Mouse (Mus musculus): ENCODE results near the gene Men1. TPM values are rescaled to one million over a fixed set of nuclear protein-coding genes. Genes with fewer than 3 reads are reported as not detected.

Men1 gene
- polyA plus RNA-seq, 1 experiment: 51.0 TPM

DNA sequence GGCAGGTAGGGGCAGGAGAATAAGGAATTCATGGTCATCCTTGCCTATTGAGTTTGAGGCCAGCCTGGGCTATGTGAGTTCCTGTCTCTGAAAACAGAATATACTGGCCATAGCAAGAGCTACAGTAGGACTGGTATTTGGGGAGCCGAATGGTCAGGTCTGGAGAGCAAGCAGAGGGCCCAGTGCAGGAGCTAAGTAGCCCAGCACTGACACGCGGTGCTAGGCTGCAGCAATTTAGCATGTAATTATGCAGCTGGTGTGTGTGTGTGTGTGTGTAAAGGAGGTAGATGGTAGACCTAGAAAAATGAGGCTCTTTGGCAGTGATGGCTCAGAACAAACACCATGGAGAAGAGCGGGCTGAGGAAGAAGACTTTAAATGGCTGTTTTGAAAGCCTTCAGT is 12.8 kb downstream of the Men1 start:
- no peak overlapping the region for H3ac ChIP-seq (ENCODE audit: control insufficient read depth, insufficient read length, low read depth)
- no peaks in the 10 kb centered on the region for H3K79me2 ChIP-seq (ENCODE audit: control insufficient read depth, insufficient read depth)
- no peak for TF ChIP-seq MYOG (IDR thresholded peaks at IDR 0.05; ENCODE audit: control insufficient read depth, extremely low read depth, insufficient read length)
- no peak for TF ChIP-seq FOSL1 (IDR thresholded peaks at IDR 0.05; ENCODE audit: insufficient read depth, low read length, poor library complexity, severe bottlenecking)
- TF ChIP-seq MYOD1 (IDR thresholded peaks at IDR 0.05; ENCODE audit: control insufficient read depth, insufficient read length, low read depth): no peak
- no peak for TF ChIP-seq USF1 (IDR thresholded peaks at IDR 0.05; ENCODE audit: low read depth)
- TF ChIP-seq CEBPB (IDR thresholded peaks at IDR 0.05; ENCODE audit: low read depth): no peak
- no peak for TF ChIP-seq CTCF (IDR thresholded peaks at IDR 0.05; ENCODE audit: control insufficient read depth, insufficient read depth, insufficient read length)
- no peak for TF ChIP-seq MAX (IDR thresholded peaks at IDR 0.05)
- no peaks in the 10 kb centered on the region for H3K27me3 ChIP-seq (ENCODE audit: control insufficient read depth, insufficient read depth, insufficient read length)
- H3K36me3 ChIP-seq (ENCODE audit: control insufficient read depth, insufficient read depth): no peaks in the 10 kb centered on the region
- no peak overlapping the region for H3K4me3 ChIP-seq (ENCODE audit: insufficient read depth, poor library complexity, severe bottlenecking)
- H3K79me3 ChIP-seq (ENCODE audit: low read depth): no peaks in the 10 kb centered on the region

- Histone ChIP-seq H3K79me2 (ENCODE audit: control insufficient read depth, insufficient read depth) (no peaks in the 10 kb centered on the region), H3K36me3 (ENCODE audit: control insufficient read depth, insufficient read depth) (no peaks in the 10 kb centered on the region), H3K4me3 (ENCODE audit: insufficient read depth, poor library complexity, severe bottlenecking) (no peak overlapping the region), H3ac (ENCODE audit: control insufficient read depth, insufficient read length, low read depth) (no peak overlapping the region), H3K27me3 (ENCODE audit: control insufficient read depth, insufficient read depth, insufficient read length) (no peaks in the 10 kb centered on the region), H3K79me3 (ENCODE audit: low read depth) (no peaks in the 10 kb centered on the region)
- TF ChIP-seq MYOD1 (IDR thresholded peaks at IDR 0.05; ENCODE audit: control insufficient read depth, insufficient read length, low read depth) (no peak), MYOG (IDR thresholded peaks at IDR 0.05; ENCODE audit: control insufficient read depth, extremely low read depth, insufficient read length) (no peak), MAX (IDR thresholded peaks at IDR 0.05) (no peak), CTCF (IDR thresholded peaks at IDR 0.05; ENCODE audit: control insufficient read depth, insufficient read depth, insufficient read length) (no peak), FOSL1 (IDR thresholded peaks at IDR 0.05; ENCODE audit: insufficient read depth, low read length, poor library complexity, severe bottlenecking) (no peak), USF1 (IDR thresholded peaks at IDR 0.05; ENCODE audit: low read depth) (no peak), CEBPB (IDR thresholded peaks at IDR 0.05; ENCODE audit: low read depth) (no peak)
These were observed 13.9 kb downstream of the Men1 start for GRCm38 (mm10) chr19:6348717-6349116.

DNA sequence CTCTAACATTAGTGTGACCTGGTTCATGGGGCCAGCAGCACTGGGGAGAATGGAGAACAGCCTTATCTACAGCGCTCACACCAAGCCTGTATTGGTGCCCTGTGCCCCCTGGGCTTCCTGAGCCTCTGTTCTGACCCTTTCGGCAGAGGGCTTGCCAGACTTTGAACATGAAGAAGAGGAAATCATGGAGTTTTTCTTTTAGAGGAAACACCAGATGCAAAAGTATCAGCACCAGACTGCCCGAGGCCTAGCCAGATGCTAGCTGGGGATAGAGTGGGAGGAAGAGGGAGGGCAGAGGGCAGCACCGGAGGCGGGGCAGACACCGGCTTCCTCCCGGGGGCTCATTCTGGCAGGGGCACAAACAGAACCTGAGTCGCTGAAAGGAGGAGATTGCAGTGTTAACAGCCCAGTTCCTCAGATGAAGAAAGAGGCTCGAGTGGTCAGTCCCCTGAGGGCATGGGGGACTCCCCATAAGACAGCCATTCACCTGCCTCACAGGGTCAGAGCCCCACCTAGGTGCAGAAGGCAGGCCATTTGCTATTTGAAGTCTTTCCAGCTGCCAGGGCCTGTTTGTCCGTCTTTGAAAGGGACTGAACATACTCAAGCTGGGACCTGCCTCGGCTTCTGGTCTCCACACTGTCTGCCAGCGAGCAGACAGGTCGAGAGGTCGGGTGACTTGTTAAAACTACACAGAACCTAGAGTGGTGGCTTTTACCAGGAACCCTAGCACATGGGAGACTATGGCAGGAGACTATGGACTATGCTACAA is 14.6 kb downstream of the Men1 start:
- Histone ChIP-seq H3K79me2 (ENCODE audit: control insufficient read depth, insufficient read depth) (no peaks in the 10 kb centered on the region), H3K79me3 (ENCODE audit: low read depth) (no peaks in the 10 kb centered on the region), H3K36me3 (ENCODE audit: control insufficient read depth, insufficient read depth) (no peaks in the 10 kb centered on the region), H3ac (ENCODE audit: control insufficient read depth, insufficient read length, low read depth) (no peak overlapping the region), H3K4me3 (ENCODE audit: insufficient read depth, poor library complexity, severe bottlenecking) (no peak overlapping the region), H3K27me3 (ENCODE audit: control insufficient read depth, insufficient read depth, insufficient read length) (no peaks in the 10 kb centered on the region)
- TF ChIP-seq FOSL1 (IDR thresholded peaks at IDR 0.05; ENCODE audit: insufficient read depth, low read length, poor library complexity, severe bottlenecking) (no peak), CTCF (IDR thresholded peaks at IDR 0.05; ENCODE audit: control insufficient read depth, insufficient read depth, insufficient read length) (no peak), USF1 (IDR thresholded peaks at IDR 0.05; ENCODE audit: low read depth) (no peak), CEBPB (IDR thresholded peaks at IDR 0.05; ENCODE audit: low read depth) (no peak), MYOD1 (IDR thresholded peaks at IDR 0.05; ENCODE audit: control insufficient read depth, insufficient read length, low read depth) (no peak), MYOG (IDR thresholded peaks at IDR 0.05; ENCODE audit: control insufficient read depth, extremely low read depth, insufficient read length) (no peak), MAX (IDR thresholded peaks at IDR 0.05) (no peak)

DNA sequence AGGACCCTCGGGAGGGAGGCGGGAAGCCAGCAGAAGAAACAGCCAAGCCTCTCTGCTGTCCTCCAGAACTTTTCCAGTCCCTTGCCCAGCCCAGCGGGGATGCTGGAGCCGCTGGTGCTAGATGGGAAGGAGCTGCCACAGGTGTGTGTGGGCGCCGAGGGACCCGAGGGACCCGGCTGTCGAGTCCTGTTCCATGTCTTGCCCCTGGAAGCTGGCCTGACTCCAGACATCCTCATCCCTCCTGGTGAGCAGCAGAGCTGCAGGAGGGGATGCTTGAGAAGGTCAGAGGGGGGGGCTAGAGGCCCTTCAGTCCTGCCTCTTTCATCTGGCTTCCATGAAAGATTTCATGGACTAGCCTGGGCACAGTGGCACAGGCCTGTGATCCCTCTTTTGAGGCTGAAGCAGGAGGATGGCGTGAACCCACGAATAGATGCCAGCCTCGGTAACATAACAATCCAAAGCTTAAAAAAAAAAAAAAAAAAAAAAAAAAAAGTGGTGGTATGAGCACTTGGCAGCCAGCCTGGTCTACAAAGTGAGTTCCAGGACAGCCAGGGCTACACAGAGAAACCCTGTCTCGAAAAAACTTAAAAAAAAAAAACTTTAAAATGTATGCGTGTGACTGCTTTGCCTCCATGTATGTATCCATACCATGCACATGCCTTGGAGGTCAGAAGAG is 16.8 kb downstream of the Men1 start:
- Histone ChIP-seq H3K27me3 (ENCODE audit: control insufficient read depth, insufficient read depth, insufficient read length) (no peaks in the 10 kb centered on the region), H3K4me3 (ENCODE audit: insufficient read depth, poor library complexity, severe bottlenecking) (no peak overlapping the region), H3K79me2 (ENCODE audit: control insufficient read depth, insufficient read depth) (no peaks in the 10 kb centered on the region), H3K36me3 (ENCODE audit: control insufficient read depth, insufficient read depth) (no peaks in the 10 kb centered on the region), H3K79me3 (ENCODE audit: low read depth) (no peaks in the 10 kb centered on the region), H3ac (ENCODE audit: control insufficient read depth, insufficient read length, low read depth) (no peak overlapping the region)
- TF ChIP-seq CTCF (IDR thresholded peaks at IDR 0.05; ENCODE audit: control insufficient read depth, insufficient read depth, insufficient read length): no peak
- TF ChIP-seq USF1 (IDR thresholded peaks at IDR 0.05; ENCODE audit: low read depth): no peak
- TF ChIP-seq CEBPB (IDR thresholded peaks at IDR 0.05; ENCODE audit: low read depth): no peak
- no peak for TF ChIP-seq FOSL1 (IDR thresholded peaks at IDR 0.05; ENCODE audit: insufficient read depth, low read length, poor library complexity, severe bottlenecking)
- TF ChIP-seq MYOG (IDR thresholded peaks at IDR 0.05; ENCODE audit: control insufficient read depth, extremely low read depth, insufficient read length): no peak
- no peak for TF ChIP-seq MAX (IDR thresholded peaks at IDR 0.05)
- no peak for TF ChIP-seq MYOD1 (IDR thresholded peaks at IDR 0.05; ENCODE audit: control insufficient read depth, insufficient read length, low read depth)

GRCm38 (mm10) chr19:6352107-6352505 is 17.3 kb downstream of the Men1 start:
- Histone ChIP-seq H3K79me3 (ENCODE audit: low read depth) (no peaks in the 10 kb centered on the region), H3K4me3 (ENCODE audit: insufficient read depth, poor library complexity, severe bottlenecking) (no peak overlapping the region), H3ac (ENCODE audit: control insufficient read depth, insufficient read length, low read depth) (no peak overlapping the region), H3K36me3 (ENCODE audit: control insufficient read depth, insufficient read depth) (no peaks in the 10 kb centered on the region), H3K79me2 (ENCODE audit: control insufficient read depth, insufficient read depth) (no peaks in the 10 kb centered on the region), H3K27me3 (ENCODE audit: control insufficient read depth, insufficient read depth, insufficient read length) (no peaks in the 10 kb centered on the region)
- TF ChIP-seq MAX (IDR thresholded peaks at IDR 0.05) (no peak), USF1 (IDR thresholded peaks at IDR 0.05; ENCODE audit: low read depth) (no peak), CTCF (IDR thresholded peaks at IDR 0.05; ENCODE audit: control insufficient read depth, insufficient read depth, insufficient read length) (no peak), CEBPB (IDR thresholded peaks at IDR 0.05; ENCODE audit: low read depth) (no peak), MYOD1 (IDR thresholded peaks at IDR 0.05; ENCODE audit: control insufficient read depth, insufficient read length, low read depth) (no peak), FOSL1 (IDR thresholded peaks at IDR 0.05; ENCODE audit: insufficient read depth, low read length, poor library complexity, severe bottlenecking) (no peak)
